Mouse (Mus musculus) MEL (cell line): Measurements from ENCODE around the gene Creb3. TPM values are rescaled to one million over a fixed set of nuclear protein-coding genes. Genes with fewer than 3 reads are reported as not detected.
A peak's percentile ranks its signal among the peaks of the same experiment; 100 is the strongest.

ENCODE experiments used
- DNase-seq: peaks from one replicate; pipeline ENCODE4 v3.0.0; 2011; ENCODE audit warnings: low read depth, low spot score
- H3K27ac ChIP-seq: 2 replicates; pipeline ENCODE4 v1.5.1; 2012; ENCODE audit warnings: low read depth, mild to moderate bottlenecking, control low read depth, low read length, moderate library complexity; ENCODE audit not compliant: control insufficient read depth
- H3K27me3 ChIP-seq, 2 experiments: fragments of 150-350 bp in 1 of 2; sonication (generic) in 1 of 2; 2 replicates each; pipeline ENCODE4 v1.6.1; 2012; ENCODE audit warnings: low read length in 2 of 2, mild to moderate bottlenecking in 2 of 2, improper control_type of control experiment in 1 of 2, moderate library complexity in 1 of 2; ENCODE audit not compliant: insufficient read depth in 2 of 2, control insufficient read depth in 1 of 2
- H3K36me3 ChIP-seq, 2 experiments: 2 replicates each; pipeline ENCODE4 v1.6.1; 2012 to 2014; ENCODE audit warnings: low read length in 2 of 2, improper control_type of control experiment in 1 of 2, inconsistent platforms in 1 of 2, mild to moderate bottlenecking in 1 of 2; ENCODE audit not compliant: insufficient read depth in 2 of 2, control insufficient read depth in 1 of 2
- H3K4me1 ChIP-seq, 2 experiments: fragments of 150-350 bp in 1 of 2; sonication (generic) in 1 of 2; 2 replicates each; pipeline ENCODE4 v1.6.1; 2012; ENCODE audit warnings: low read length in 2 of 2, improper control_type of control experiment in 1 of 2, mild to moderate bottlenecking in 1 of 2; ENCODE audit not compliant: insufficient read depth in 2 of 2, control insufficient read depth in 1 of 2
- H3K4me3 ChIP-seq, 2 experiments: fragments of 150-350 bp in 1 of 2; sonication (generic) in 1 of 2; 2 replicates each; pipeline ENCODE4 v1.5.1; 2012; ENCODE audit warnings: low read depth in 2 of 2, low read length in 2 of 2, mild to moderate bottlenecking in 2 of 2, moderate library complexity in 2 of 2, control low read depth in 1 of 2, improper control_type of control experiment in 1 of 2; ENCODE audit not compliant: control insufficient read depth in 1 of 2, insufficient read depth in 1 of 2
- H3K79me2 ChIP-seq: 2 replicates; pipeline ENCODE4 v1.6.1; 2012; ENCODE audit warnings: mild to moderate bottlenecking, low read length, moderate library complexity; ENCODE audit not compliant: control insufficient read depth, poor library complexity, insufficient read depth
- H3K9ac ChIP-seq: 2 replicates; pipeline ENCODE4 v1.6.1; 2012; ENCODE audit warnings: low read depth, mild to moderate bottlenecking, control low read depth, low read length, moderate library complexity; ENCODE audit not compliant: control insufficient read depth, poor library complexity, severe bottlenecking
- H3K9me3 ChIP-seq: fragments of 150-350 bp; sonication (generic); replicated peaks from 2 replicates; pipeline ENCODE4 v1.6.1; 2012; ENCODE audit warnings: mild to moderate bottlenecking, low read length, improper control_type of control experiment, moderate library complexity; ENCODE audit not compliant: insufficient read depth
- CHD2 ChIP-seq: IDR thresholded peaks from 2 replicates; pipeline ENCODE4 v1.6.1; 2011; ENCODE audit warnings: low read length, improper control_type of control experiment
- CTCF ChIP-seq, 3 experiments: IDR thresholded peaks in 2 of 3; conservative IDR thresholded peaks in 1 of 3; 2 replicates each; pipeline ENCODE4 v1.5.1; 2011 to 2012; ENCODE audit warnings: low read length in 3 of 3, low read depth in 2 of 3, mild to moderate bottlenecking in 2 of 3, improper control_type of control experiment in 1 of 3, inconsistent platforms in 1 of 3, mixed read lengths in 1 of 3, moderate library complexity in 1 of 3; ENCODE audit not compliant: control insufficient read depth in 1 of 3, insufficient read depth in 1 of 3, poor library complexity in 1 of 3, severe bottlenecking in 1 of 3
- E2F4 ChIP-seq: IDR thresholded peaks from 2 replicates; pipeline ENCODE4 v1.6.1; 2011; ENCODE audit warnings: low read depth, low read length, improper control_type of control experiment, borderline replicate concordance
- ELF1 ChIP-seq: IDR thresholded peaks from 2 replicates; pipeline ENCODE4 v1.6.1; 2014; ENCODE audit warnings: low read depth, mild to moderate bottlenecking, inconsistent platforms, low read length, improper control_type of control experiment, moderate library complexity
- EP300 ChIP-seq, 2 experiments: IDR thresholded peaks; 2 replicates each; pipeline ENCODE4 v1.6.1; 2011; ENCODE audit warnings: improper control_type of control experiment in 2 of 2, low read length in 2 of 2, low read depth in 1 of 2, mild to moderate bottlenecking in 1 of 2
- ETS1 ChIP-seq: IDR thresholded peaks from 2 replicates; pipeline ENCODE4 v1.6.1; 2012; ENCODE audit warnings: low read depth, mild to moderate bottlenecking, inconsistent platforms, low read length, improper control_type of control experiment, moderate library complexity
- JUND ChIP-seq: IDR thresholded peaks from 2 replicates; pipeline ENCODE4 v1.6.1; 2011; ENCODE audit warnings: low read depth, mild to moderate bottlenecking, improper control_type of control experiment, low read length
- KAT2A ChIP-seq: conservative IDR thresholded peaks from 2 replicates; pipeline ENCODE4 v1.6.1; 2012; ENCODE audit warnings: low read depth, low read length, improper control_type of control experiment, inconsistent platforms
- MAZ ChIP-seq: IDR thresholded peaks from 2 replicates; pipeline ENCODE4 v1.6.1; 2012; ENCODE audit warnings: low read depth, mild to moderate bottlenecking, inconsistent platforms, low read length, improper control_type of control experiment
- MXI1 ChIP-seq: IDR thresholded peaks from 2 replicates; pipeline ENCODE4 v1.6.1; 2011; ENCODE audit warnings: mild to moderate bottlenecking, low read depth, low read length, improper control_type of control experiment
- MYB ChIP-seq: IDR thresholded peaks from 2 replicates; pipeline ENCODE4 v1.6.1; 2011; ENCODE audit warnings: mild to moderate bottlenecking, low read depth, low read length, improper control_type of control experiment
- MYC ChIP-seq: IDR thresholded peaks from 2 replicates; pipeline ENCODE4 v1.6.1; 2011; ENCODE audit warnings: low read depth, mild to moderate bottlenecking, low read length, improper control_type of control experiment, moderate library complexity
- NELFE ChIP-seq: IDR thresholded peaks from 2 replicates; pipeline ENCODE4 v1.6.1; 2011; ENCODE audit warnings: low read depth, low read length, improper control_type of control experiment
- POLR2AphosphoS2 ChIP-seq: IDR thresholded peaks from 2 replicates; pipeline ENCODE4 v1.6.1; 2011; ENCODE audit warnings: low read length, improper control_type of control experiment
- RCOR1 ChIP-seq: IDR thresholded peaks from 2 replicates; pipeline ENCODE4 v1.6.1; 2012; ENCODE audit warnings: low read depth, mild to moderate bottlenecking, inconsistent platforms, low read length, improper control_type of control experiment
- SIN3A ChIP-seq: IDR thresholded peaks from 2 replicates; pipeline ENCODE4 v1.6.1; 2012; ENCODE audit warnings: low read length, improper control_type of control experiment, inconsistent platforms
- TAL1 ChIP-seq: IDR thresholded peaks from 2 replicates; pipeline ENCODE4 v1.6.1; 2012; ENCODE audit warnings: mild to moderate bottlenecking, inconsistent platforms, low read length, moderate library complexity, mixed read lengths
- TBP ChIP-seq: IDR thresholded peaks from 2 replicates; pipeline ENCODE4 v1.8.0; 2011; ENCODE audit warnings: low read depth, low read length, improper control_type of control experiment
- UBTF ChIP-seq: IDR thresholded peaks from 2 replicates; pipeline ENCODE4 v1.6.1; 2012; ENCODE audit warnings: low read depth, mild to moderate bottlenecking, inconsistent platforms, low read length, improper control_type of control experiment, moderate library complexity, borderline replicate concordance; ENCODE audit not compliant: insufficient read depth
- USF1 ChIP-seq: IDR thresholded peaks from 2 replicates; pipeline ENCODE4 v1.6.1; 2014; ENCODE audit warnings: low read depth, mild to moderate bottlenecking, inconsistent platforms, low read length, improper control_type of control experiment, moderate library complexity
- USF2 ChIP-seq, 2 experiments: IDR thresholded peaks; 2 replicates each; pipeline ENCODE4 v1.6.1; 2011 to 2012; ENCODE audit warnings: improper control_type of control experiment in 2 of 2, low read length in 2 of 2, borderline replicate concordance in 1 of 2, inconsistent platforms in 1 of 2, low read depth in 1 of 2, mild to moderate bottlenecking in 1 of 2; ENCODE audit not compliant: insufficient read depth in 1 of 2
- ZC3H11A ChIP-seq: IDR thresholded peaks from 2 replicates; pipeline ENCODE4 v1.6.1; 2012; ENCODE audit warnings: low read depth, mild to moderate bottlenecking, inconsistent platforms, low read length, improper control_type of control experiment
- ZMIZ1 ChIP-seq: IDR thresholded peaks from 2 replicates; pipeline ENCODE4 v1.6.1; 2012; ENCODE audit warnings: low read depth, mild to moderate bottlenecking, inconsistent platforms, low read length, improper control_type of control experiment, moderate library complexity
- ZNF384 ChIP-seq: IDR thresholded peaks from 2 replicates; pipeline ENCODE4 v1.6.1; 2012; ENCODE audit warnings: low read depth, mild to moderate bottlenecking, inconsistent platforms, low read length, improper control_type of control experiment
- polyA plus RNA-seq, 2 experiments: library from polyadenylated mRNA; stranded (reverse) in 1 of 2; unstranded in 1 of 2; fragments of >175 nt in 1 of 2; fragments of >200 nt in 1 of 2; gene quantifications; 2 replicates each; pipeline versions ENCODE4 v1.2.1 to v1.2.4; 2012; ENCODE audit warnings: low replicate concordance in 2 of 2, low read depth in 1 of 2; ENCODE audit not compliant: insufficient read length in 2 of 2, insufficient read depth in 1 of 2, missing spikeins in 1 of 2
- total RNA-seq: library from RNA; depleted of rRNA; stranded (reverse); fragments of 300-350 nt; gene quantifications from 2 replicates; pipeline ENCODE4 v1.2.3, GENCODE M21; 2012

Gene Creb3
- total and polyA plus RNA-seq, 3 experiments: 17.1 to 21.3 TPM; not detected in 1

- TF ChIP-seq JUND (no peak), ZC3H11A (no peak), SIN3A (peak; percentile 62; the same call in 1 of the 2 replicates), MYB (no peak), MAZ (no peak), RCOR1 (peak; percentile 52; the same call in 1 of the 2 replicates), MYC (no peak), ZNF384 (no peak), ELF1 (no peak), NELFE (no peak), ETS1 (peak; percentile 93), KAT2A (no peak), CTCF (IDR thresholded peaks at IDR 0.05 in 2 of 3, conservative IDR thresholded peaks at IDR 0.05 in 1 of 3; ENCODE audit: control insufficient read depth in 1 of 3, insufficient read depth in 1 of 3, low read depth in 2 of 3, low read length in 3 of 3, poor library complexity in 1 of 3, severe bottlenecking in 1 of 3) (no peak), USF1 (no peak), TAL1 (peak; percentile 73), MXI1 (no peak), TBP (no peak), EP300 (IDR thresholded peaks at IDR 0.05; ENCODE audit: low read depth in 1 of 2, low read length in 2 of 2) (peak; percentile 75 to 87), USF2 (IDR thresholded peaks at IDR 0.05; ENCODE audit: borderline replicate concordance in 1 of 2, insufficient read depth in 1 of 2, low read depth in 1 of 2, low read length in 2 of 2) (no peak), ZMIZ1 (no peak), POLR2AphosphoS2 (no peak), CHD2 (no peak), UBTF (no peak), E2F4 (no peak)
These were observed 36.1 kb downstream of the Creb3 start (continued) for GRCm38 (mm10) chr4:43598200-43598599.

GRCm38 (mm10) chr4:43598650-43599380 is 36.7 kb downstream of the Creb3 start:
- peaks cover 29 to 31% of the 10 kb centered on the region in 2 experiments for H3K4me1 ChIP-seq
- peaks cover 0 to 41% of the 10 kb centered on the region in 2 experiments; a peak in 2 of 4 replicates for H3K36me3 ChIP-seq
- H3K9ac ChIP-seq: peak overlapping the region; percentile 15
- H3K9me3 ChIP-seq: no peaks in the 10 kb centered on the region
- DNase-seq: no peak
- H3K27me3 ChIP-seq: no peaks in the 10 kb centered on the region
- H3K79me2 ChIP-seq: no peaks in the 10 kb centered on the region
- H3K4me3 ChIP-seq: peak overlapping the region in 1 of 2 experiments; percentile 12; a peak in 1 of 4 replicates
- H3K27ac ChIP-seq: peak overlapping the region; percentile 48
- TF ChIP-seq TAL1: no peak
- TF ChIP-seq MYC: peak; percentile 76
- TF ChIP-seq MXI1: peak; percentile 89
- TF ChIP-seq, all 39 proteins: peak for 2
